Mouse (Mus musculus): ENCODE results near the gene Actn4.

GRCm38 (mm10) chr7:28866769-28867507 is 95.2 kb downstream of the Actn4 start:
- TF ChIP-seq POLR2A (IDR thresholded peaks at IDR 0.05; ENCODE audit: borderline replicate concordance, low read depth, low read length) (no peak), CTCF (IDR thresholded peaks at IDR 0.05; ENCODE audit: low read depth, low read length) (no peak)
